Mouse (Mus musculus) lung, postnatal 0 days (tissue): ENCODE measurements around the gene Fam166a. TPM values are rescaled to one million over a fixed set of nuclear protein-coding genes. Genes with fewer than 3 reads are reported as not detected.

Experiments used
- ATAC-seq: fragments of 200-750 bp; cut with Nextera tagmentation; 2 replicates; pipeline ENCODE4 v1.8.0; 2017; ENCODE audit warnings: moderate library complexity
- DNase-seq: peaks from one replicate; pipeline ENCODE4 v3.0.0-alpha.2; 2016; ENCODE audit warnings: low spot score
- H3K27ac ChIP-seq: fragments of 300-500 bp; sonication (generic); 2 replicates; pipeline ENCODE4 v1.5.1; 2014; ENCODE audit warnings: antibody characterized with exemption, mild to moderate bottlenecking, low read length, mixed read lengths
- H3K27me3 ChIP-seq: fragments of 300-500 bp; sonication (generic); replicated peaks from 2 replicates; pipeline ENCODE4 v1.6.1; 2014; ENCODE audit warnings: low read length, mixed read lengths; ENCODE audit not compliant: insufficient read depth
- H3K36me3 ChIP-seq: fragments of 300-500 bp; sonication (generic); 2 replicates; pipeline ENCODE4 v1.6.1; 2014; ENCODE audit warnings: low read length, mixed read lengths; ENCODE audit not compliant: insufficient read depth
- H3K4me1 ChIP-seq: fragments of 300-500 bp; sonication (generic); 2 replicates; pipeline ENCODE4 v1.6.1; 2014; ENCODE audit warnings: antibody characterized with exemption, low read depth, low read length, mixed read lengths; ENCODE audit not compliant: insufficient read depth
- H3K4me2 ChIP-seq: fragments of 300-500 bp; sonication (generic); replicated peaks from 2 replicates; pipeline ENCODE4 v1.6.1; 2014; ENCODE audit warnings: low read depth, mild to moderate bottlenecking, low read length, moderate library complexity, mixed read lengths
- H3K4me3 ChIP-seq: fragments of 300-500 bp; sonication (generic); 2 replicates; pipeline ENCODE4 v1.5.1; 2014; ENCODE audit warnings: low read depth, low read length
- H3K9ac ChIP-seq: fragments of 300-500 bp; sonication (generic); replicated peaks from 2 replicates; pipeline ENCODE4 v1.6.1; 2014; ENCODE audit warnings: low read depth, mild to moderate bottlenecking
- H3K9me3 ChIP-seq: fragments of 300-500 bp; sonication (generic); 2 replicates; pipeline ENCODE4 v1.6.1; 2016; ENCODE audit warnings: low read length, mixed read lengths
- CTCF ChIP-seq: IDR thresholded peaks from 2 replicates; pipeline ENCODE4 v1.5.1; 2016; ENCODE audit warnings: antibody characterized with exemption, mild to moderate bottlenecking
- EP300 ChIP-seq: IDR thresholded peaks from 2 replicates; pipeline ENCODE4 v1.6.1; 2016; ENCODE audit warnings: antibody characterized with exemption, mild to moderate bottlenecking, control low read depth
- WGBS: fragments of 180-500 bp; shearing (Covaris S2); extraction: QIAGEN DNeasy Blood & Tissue Kit; methylation state at CpG from one replicate; pipeline ENCODE4 v1.1.7; 2014; 5-methylcytosine and 5-hydroxymethylcytosine counted together
- polyA plus RNA-seq: library from polyadenylated mRNA; unstranded; fragments of >200 nt; fragmentation: Nextera tagmentation; extraction: Ambion mirVana; gene quantifications from 2 replicates; pipeline ENCODE4 v1.2.1, GENCODE M21; 2015

Fam166a gene
- polyA plus RNA-seq, 1 experiment from 2014 or later, result 0.32 TPM

- no peaks in the 10 kb centered on the region for H3K9me3 ChIP-seq
- DNase-seq (no peak), ATAC-seq (no peak)
- no peaks in the 10 kb centered on the region for H3K4me1 ChIP-seq
- H3K4me2 ChIP-seq, result no peak overlapping the region
- no peak overlapping the region for H3K4me3 ChIP-seq
- H3K9ac ChIP-seq, result no peak overlapping the region
- no peaks in the 10 kb centered on the region; the same call in 1 of the 2 replicates for H3K27me3 ChIP-seq
- TF ChIP-seq EP300 (no peak), CTCF (no peak)
- WGBS, result 42% methylated on average over 5 of the region's 5 CpGs
- no peaks in the 10 kb centered on the region for H3K36me3 ChIP-seq
- no peak overlapping the region for H3K27ac ChIP-seq
Measured at GRCm38 (mm10) chr2:25234551-25235220, 16.1 kb downstream of the Fam166a start.

GRCm38 (mm10) chr2:25236614-25237013 is 18.1 kb downstream of the Fam166a start, which contains the start of gene Rnf224:
Gene Rnf224 (minus strand): TSS chr2:25236787.
- WGBS, result 21% methylated on average over 8 of the region's 8 CpGs
- no peak within 1 kb of the TSS for H3K4me2 ChIP-seq
- DNase-seq (no peak), ATAC-seq (no peak)
- TF ChIP-seq EP300 (no peak), CTCF (no peak)
- H3K27me3 ChIP-seq, result peaks cover 3% of the 10 kb centered on the region; the same call in 1 of the 2 replicates
- no peaks in the 10 kb centered on the region for H3K36me3 ChIP-seq
- no peak within 1 kb of the TSS for H3K9ac ChIP-seq
- no peak within 1 kb of the TSS for H3K4me3 ChIP-seq
- peaks cover 7% of the 10 kb centered on the region; the same call in 1 of the 2 replicates for H3K4me1 ChIP-seq
- H3K9me3 ChIP-seq, result no peaks in the 10 kb centered on the region
- H3K27ac ChIP-seq, result peak within 1 kb of the TSS; percentile 69; the same call in 1 of the 2 replicates

- no peaks in the 10 kb centered on the region for H3K9me3 ChIP-seq
- peaks cover 11% of the 10 kb centered on the region for H3K4me1 ChIP-seq
- H3K4me3 ChIP-seq, result no peak overlapping the region
- H3K4me2 ChIP-seq, result no peak overlapping the region
- ATAC-seq (peak; percentile 56), DNase-seq (peak; percentile 81)
- TF ChIP-seq CTCF (no peak), EP300 (peak; percentile 25; the same call in 1 of the 2 replicates)
- H3K27me3 ChIP-seq, result peaks cover 8% of the 10 kb centered on the region; the same call in 1 of the 2 replicates
- WGBS, result 30% methylated on average over 4 of the region's 4 CpGs
- H3K36me3 ChIP-seq, result no peaks in the 10 kb centered on the region
- no peak overlapping the region for H3K9ac ChIP-seq
- peak overlapping the region; percentile 69 for H3K27ac ChIP-seq
Measured at GRCm38 (mm10) chr2:25237522-25237921, 19.0 kb downstream of the Fam166a start.

- peak; percentile 43 for ATAC-seq
- Histone ChIP-seq H3K4me2 (no peak overlapping the region), H3K9ac (no peak overlapping the region), H3K4me3 (no peak overlapping the region), H3K36me3 (no peaks in the 10 kb centered on the region), H3K27ac (peak overlapping the region; percentile 69), H3K9me3 (no peaks in the 10 kb centered on the region), H3K4me1 (peaks cover 11% of the 10 kb centered on the region), H3K27me3 (peaks cover 9% of the 10 kb centered on the region; the same call in 1 of the 2 replicates)
- no peak for TF ChIP-seq CTCF
- TF ChIP-seq EP300, result no peak; the same call in 1 of the 2 replicates
- peak; percentile 70 for DNase-seq
Measured at GRCm38 (mm10) chr2:25238106-25238505, 19.6 kb downstream of the Fam166a start.

GRCm38 (mm10) chr2:25239766-25240165 is 21.2 kb downstream of the Fam166a start:
- no peak overlapping the region for H3K27ac ChIP-seq
- H3K9ac ChIP-seq, result no peak overlapping the region
- H3K36me3 ChIP-seq, result no peaks in the 10 kb centered on the region
- no peak for DNase-seq
- H3K4me3 ChIP-seq, result no peak overlapping the region
- ATAC-seq, result no peak
- 77% methylated on average over 3 of the region's 3 CpGs for WGBS
- no peak overlapping the region for H3K4me2 ChIP-seq
- peaks cover 9% of the 10 kb centered on the region; the same call in 1 of the 2 replicates for H3K27me3 ChIP-seq
- no peaks in the 10 kb centered on the region for H3K9me3 ChIP-seq
- TF ChIP-seq CTCF, result no peak
- no peak for TF ChIP-seq EP300
- peaks cover 11% of the 10 kb centered on the region for H3K4me1 ChIP-seq

GRCm38 (mm10) chr2:25240310-25240709 is 21.8 kb downstream of the Fam166a start:
- Histone ChIP-seq H3K4me1 (peaks cover 11% of the 10 kb centered on the region), H3K4me2 (peak overlapping the region; percentile 79), H3K9ac (no peak overlapping the region), H3K9me3 (no peaks in the 10 kb centered on the region), H3K36me3 (no peaks in the 10 kb centered on the region), H3K27ac (no peak overlapping the region), H3K4me3 (no peak overlapping the region), H3K27me3 (peaks cover 9% of the 10 kb centered on the region; the same call in 1 of the 2 replicates)
- ATAC-seq (no peak), DNase-seq (no peak)
- TF ChIP-seq CTCF (no peak), EP300 (no peak)
- 46% methylated on average over 8 of the region's 8 CpGs for WGBS
